7 mouse cellular contexts compared by ENCODE assay signal in the genomic region with DNA sequence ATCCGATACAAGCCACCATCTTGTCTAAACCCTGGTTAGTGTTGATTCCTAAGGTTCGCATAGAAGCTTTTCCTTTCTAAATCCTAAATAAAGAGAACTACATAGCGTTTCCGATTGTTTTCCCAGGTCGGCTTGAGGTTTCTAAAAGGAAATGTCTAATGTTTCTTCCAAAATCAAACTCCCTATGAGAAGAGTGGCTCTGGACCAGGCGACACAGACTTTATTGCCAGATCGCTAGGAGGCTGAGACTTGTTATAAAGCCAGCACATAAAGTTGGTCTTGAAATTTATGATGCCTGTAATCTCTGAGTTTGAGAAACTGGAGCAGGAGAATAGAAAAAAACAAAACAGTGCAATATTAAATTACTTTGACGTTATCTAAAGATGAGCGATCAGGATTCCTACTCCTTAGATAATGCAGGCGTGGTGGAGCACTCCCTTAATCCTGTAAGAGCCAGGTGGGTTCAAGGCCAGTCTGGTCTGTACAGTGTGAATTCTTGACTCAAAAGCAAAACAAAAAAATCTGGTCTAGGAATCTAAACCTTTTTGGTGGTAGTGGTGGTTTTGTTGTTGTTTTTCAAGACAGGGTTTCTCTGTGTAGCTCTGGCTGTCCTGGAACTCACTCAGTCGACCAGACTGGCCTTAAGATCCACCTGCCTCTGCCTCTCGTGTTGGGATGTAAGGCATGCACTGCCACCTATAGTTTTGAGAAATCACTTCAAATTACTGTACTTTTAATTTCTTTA. TPM values are rescaled to one million over a fixed set of nuclear protein-coding genes. Genes with fewer than 3 reads are reported as not detected.
DNase-seq lines count a peak whose midpoint lies in the region; ATAC-seq and TF ChIP-seq lines count a peak whose summit lies in the region.

No protein-coding gene starts in this region.

- no peaks in the 10 kb centered on the region for H3K9me3 ChIP-seq in lung, embryonic 16.5 days (ENCODE audit: control insufficient read depth, low read length)
- no peaks in the 10 kb centered on the region for H3K9me3 ChIP-seq in embryonic facial prominence, embryonic 11.5 days (replicated peaks; ENCODE audit: control insufficient read depth, low read length)
- H3K9me3 ChIP-seq in intestine, embryonic 14.5 days (ENCODE audit: control insufficient read depth, low read length): no peaks in the 10 kb centered on the region

- H3K9ac ChIP-seq in lung, embryonic 16.5 days (ENCODE audit: low read length): peak overlapping the region; percentile 80
- H3K9ac ChIP-seq in embryonic facial prominence, embryonic 11.5 days (replicated peaks; ENCODE audit: low read length): peak overlapping the region; percentile 77
- peak overlapping the region; percentile 64 for H3K9ac ChIP-seq in intestine, embryonic 14.5 days (ENCODE audit: low read length)

- peak overlapping the region; percentile 62 for H3K4me3 ChIP-seq in lung, embryonic 16.5 days (ENCODE audit: low read length)
- peak overlapping the region; percentile 97 for H3K4me3 ChIP-seq in embryonic facial prominence, embryonic 11.5 days (ENCODE audit: low read depth, low read length)
- H3K4me3 ChIP-seq in intestine, embryonic 14.5 days (ENCODE audit: low read depth, low read length): peak overlapping the region; percentile 86
- peak overlapping the region; percentile 59 for H3K4me3 ChIP-seq in olfactory bulb, adult 2 months (ENCODE audit: insufficient read depth, low read depth, low read length)

- H3K27me3 ChIP-seq in lung, embryonic 16.5 days (ENCODE audit: control insufficient read depth, insufficient read depth, low read depth, low read length): no peaks in the 10 kb centered on the region
- H3K27me3 ChIP-seq in embryonic facial prominence, embryonic 11.5 days (ENCODE audit: control insufficient read depth, insufficient read depth, low read length): no peaks in the 10 kb centered on the region
- no peaks in the 10 kb centered on the region for H3K27me3 ChIP-seq in intestine, embryonic 14.5 days (replicated peaks; ENCODE audit: control insufficient read depth, insufficient read depth, low read length)

- peaks cover 20% of the 10 kb centered on the region for H3K36me3 ChIP-seq in lung, embryonic 16.5 days (ENCODE audit: control insufficient read depth, insufficient read depth, low read length)
- H3K36me3 ChIP-seq in embryonic facial prominence, embryonic 11.5 days (replicated peaks; ENCODE audit: control insufficient read depth, insufficient read depth, low read depth, low read length): peaks cover 8% of the 10 kb centered on the region
- H3K36me3 ChIP-seq in intestine, embryonic 14.5 days (ENCODE audit: control insufficient read depth, insufficient read depth, low read length): peaks cover 24% of the 10 kb centered on the region

- intact Hi-C loops in left cerebral cortex, postnatal 25 days (cut with DNase I): loop anchor here (5.0 kb wide), 2 partner anchors 60 to 240 kb away; partner anchors contain the start of genes Ctdnep1, Elp5 and Senp3

- no peak for TF ChIP-seq POLR2A in olfactory bulb, adult 2 months (IDR thresholded peaks at IDR 0.05; ENCODE audit: insufficient read depth, low read depth, low read length)

- H3K4me1 ChIP-seq in lung, embryonic 16.5 days (replicated peaks; ENCODE audit: control insufficient read depth, insufficient read depth, low read length): peaks cover 19% of the 10 kb centered on the region
- H3K4me1 ChIP-seq in embryonic facial prominence, embryonic 11.5 days (ENCODE audit: control insufficient read depth, insufficient read depth, low read length): peaks cover 5% of the 10 kb centered on the region; the same call in 1 of the 2 replicates
- peaks cover 13% of the 10 kb centered on the region for H3K4me1 ChIP-seq in intestine, embryonic 14.5 days (replicated peaks; ENCODE audit: control insufficient read depth, insufficient read depth, low read length)
- H3K4me1 ChIP-seq in olfactory bulb, adult 2 months (ENCODE audit: control insufficient read depth, insufficient read depth, low read length): peaks cover 8% of the 10 kb centered on the region

- H3K27ac ChIP-seq in lung, embryonic 16.5 days (ENCODE audit: low read length): peak overlapping the region; percentile 99
- H3K27ac ChIP-seq in embryonic facial prominence, embryonic 11.5 days (replicated peaks; ENCODE audit: low read depth, low read length): peak overlapping the region; percentile 94
- peak overlapping the region; percentile 97 for H3K27ac ChIP-seq in intestine, embryonic 14.5 days (ENCODE audit: low read depth)
- peak overlapping the region; percentile 93 for H3K27ac ChIP-seq in olfactory bulb, adult 2 months (ENCODE audit: insufficient read depth, low read depth, low read length)

- no peak for ATAC-seq in lung, embryonic 16.5 days (ENCODE audit: low read depth)
- ATAC-seq in embryonic facial prominence, embryonic 11.5 days (replicated peaks; ENCODE audit: insufficient number of reproducible peaks, low FRiP score, low TSS enrichment, low read depth): no peak
- ATAC-seq in intestine, embryonic 14.5 days (replicated peaks; ENCODE audit: low FRiP score, low TSS enrichment, low read depth): no peak

- peak overlapping the region; percentile 66 for H3K4me2 ChIP-seq in lung, embryonic 16.5 days (ENCODE audit: low read depth, low read length)
- H3K4me2 ChIP-seq in embryonic facial prominence, embryonic 11.5 days (ENCODE audit: low read depth, low read length): peak overlapping the region; percentile 61
- peak overlapping the region; percentile 90 for H3K4me2 ChIP-seq in intestine, embryonic 14.5 days (ENCODE audit: low read length)

- no peak for DNase-seq in lung, postnatal 36 days
- DNase-seq in embryonic facial prominence, embryonic 11.5 days (ENCODE audit: low spot score): peak; percentile 20
- DNase-seq in intestine, embryonic 14.5 days (ENCODE audit: low spot score): no peak
- DNase-seq in layer of hippocampus, postnatal 25 days (ENCODE audit: extremely low spot score in 1 of 2, low spot score in 1 of 2): no peak
- no peak for DNase-seq in left cerebral cortex, postnatal 25 days (ENCODE audit: low spot score in 2 of 2)

- WGBS in lung, embryonic 16.5 days: 2% methylated on average over 12 of the region's 12 CpGs
- WGBS in embryonic facial prominence, embryonic 11.5 days: 4% methylated on average over 12 of the region's 12 CpGs
- WGBS in intestine, embryonic 14.5 days: 4% methylated on average over 12 of the region's 12 CpGs
- 4% methylated on average over 12 of the region's 12 CpGs for WGBS in olfactory bulb, adult 2 months

- no peak for TF ChIP-seq CTCF in olfactory bulb, adult 2 months (IDR thresholded peaks at IDR 0.05; ENCODE audit: insufficient read depth, low read depth, low read length)

RNA-seq across cellular contexts. Expression of gene Eif5a, which starts 0.4 kb away (rescaled TPM):
- polyA plus RNA-seq in lung, embryonic 16.5 days (2015; fragmentation: Nextera tagmentation; extraction: Ambion mirVana): 1,390 and 1,410 TPM in 2 replicates
- 2,030 and 2,067 TPM in 2 replicates for polyA plus RNA-seq in embryonic facial prominence, embryonic 11.5 days (2014; fragmentation: Nextera tagmentation; extraction: Ambion mirVana)
- 1,854 and 1,877 TPM in 2 replicates for polyA plus RNA-seq in intestine, embryonic 14.5 days (2014; fragmentation: Nextera tagmentation; extraction: Ambion mirVana)
- 516 and 653 TPM in 2 replicates for polyA plus RNA-seq in olfactory bulb, adult 2 months (2012; ENCODE audit: insufficient read depth, insufficient read length, low replicate concordance, missing spikeins)
- total RNA-seq in layer of hippocampus, postnatal 25 days (2021): 100 to 1,000 TPM; 426 to 481 TPM
- 100 to 1,000 TPM; 425 to 450 TPM for total RNA-seq in left cerebral cortex, postnatal 25 days (2021)

RNA-seq across cellular contexts. Expression of gene Gps2, which starts 8.5 kb away (rescaled TPM):
- polyA plus RNA-seq in lung, embryonic 16.5 days (2015; fragmentation: Nextera tagmentation; extraction: Ambion mirVana): 85.1 and 87.8 TPM in 2 replicates
- polyA plus RNA-seq in embryonic facial prominence, embryonic 11.5 days (2014; fragmentation: Nextera tagmentation; extraction: Ambion mirVana): 76.2 and 81.8 TPM in 2 replicates
- polyA plus RNA-seq in intestine, embryonic 14.5 days (2014; fragmentation: Nextera tagmentation; extraction: Ambion mirVana): 71.2 and 72.3 TPM in 2 replicates
- not detected in 2 replicates for polyA plus RNA-seq in olfactory bulb, adult 2 months (2012; ENCODE audit: insufficient read depth, insufficient read length, low replicate concordance, missing spikeins)
- 10 to 100 TPM; 26.8 to 32.6 TPM for total RNA-seq in layer of hippocampus, postnatal 25 days (2021)
- 10 to 100 TPM; 26.9 to 33.2 TPM for total RNA-seq in left cerebral cortex, postnatal 25 days (2021)

RNA-seq across cellular contexts. Expression of gene Ybx2, which starts 13.4 kb away (rescaled TPM):
- polyA plus RNA-seq in lung, embryonic 16.5 days (2015; fragmentation: Nextera tagmentation; extraction: Ambion mirVana): 2.7 and 4.9 TPM in 2 replicates
- 5.5 and 6.6 TPM in 2 replicates for polyA plus RNA-seq in embryonic facial prominence, embryonic 11.5 days (2014; fragmentation: Nextera tagmentation; extraction: Ambion mirVana)
- polyA plus RNA-seq in intestine, embryonic 14.5 days (2014; fragmentation: Nextera tagmentation; extraction: Ambion mirVana): 4.6 and 4.8 TPM in 2 replicates
- not detected in 2 replicates for polyA plus RNA-seq in olfactory bulb, adult 2 months (2012; ENCODE audit: insufficient read depth, insufficient read length, low replicate concordance, missing spikeins)
- total RNA-seq in layer of hippocampus, postnatal 25 days (2021): 10 to 100 TPM in 1 of 2 experiments, 1 to 10 TPM in 1; 7.3 to 11.1 TPM
- total RNA-seq in left cerebral cortex, postnatal 25 days (2021): 10 to 100 TPM in 1 of 2 experiments, 1 to 10 TPM in 1; 6.1 to 10.7 TPM

RNA-seq across cellular contexts. Expression of gene Neurl4, which starts 21.3 kb away (rescaled TPM):
- 5.7 and 6.4 TPM in 2 replicates for polyA plus RNA-seq in lung, embryonic 16.5 days (2015; fragmentation: Nextera tagmentation; extraction: Ambion mirVana)
- polyA plus RNA-seq in embryonic facial prominence, embryonic 11.5 days (2014; fragmentation: Nextera tagmentation; extraction: Ambion mirVana): 11.5 and 13.8 TPM in 2 replicates
- polyA plus RNA-seq in intestine, embryonic 14.5 days (2014; fragmentation: Nextera tagmentation; extraction: Ambion mirVana): 13.3 and 14.5 TPM in 2 replicates
- polyA plus RNA-seq in olfactory bulb, adult 2 months (2012; ENCODE audit: insufficient read depth, insufficient read length, low replicate concordance, missing spikeins): not detected in 2 replicates
- total RNA-seq in layer of hippocampus, postnatal 25 days (2021): 100 to 1,000 TPM; 108 to 109 TPM
- total RNA-seq in left cerebral cortex, postnatal 25 days (2021): 100 to 1,000 TPM; 113 to 117 TPM

RNA-seq across cellular contexts. Expression of gene 2810408A11Rik, which starts 21.4 kb away (rescaled TPM):
- 7.9 and 8.6 TPM in 2 replicates for polyA plus RNA-seq in lung, embryonic 16.5 days (2015; fragmentation: Nextera tagmentation; extraction: Ambion mirVana)
- polyA plus RNA-seq in embryonic facial prominence, embryonic 11.5 days (2014; fragmentation: Nextera tagmentation; extraction: Ambion mirVana): 17.6 and 20.7 TPM in 2 replicates
- 8.8 and 10.7 TPM in 2 replicates for polyA plus RNA-seq in intestine, embryonic 14.5 days (2014; fragmentation: Nextera tagmentation; extraction: Ambion mirVana)
- not detected in 2 replicates for polyA plus RNA-seq in olfactory bulb, adult 2 months (2012; ENCODE audit: insufficient read depth, insufficient read length, low replicate concordance, missing spikeins)
- 1 to 10 TPM in 1 of 2 experiments, under 1 TPM in 1; 0.62 to 1.8 TPM for total RNA-seq in layer of hippocampus, postnatal 25 days (2021)
- under 1 TPM; 0.55 to 0.60 TPM for total RNA-seq in left cerebral cortex, postnatal 25 days (2021)
